Mouse (Mus musculus) layer of hippocampus, adult 9-10 months (tissue): ENCODE data around the gene Pax5.
"Not testable (repeated sequence)": the region's sequence is repeated elsewhere in the genome, so short reads cannot be mapped to it uniquely, and the experiment has no call there.

Source experiments
- DNase-seq: peaks from one replicate; pipeline ENCODE4 v3.0.0; 2022; ENCODE audit warnings: low spot score

The Pax5 gene

GRCm38 (mm10) chr4:44709740-44710700, at the start of gene Pax5:
Gene Pax5, minus strand, starts transcription at chr4:44710487.
- DNase-seq, result no peak

- not testable (repeated sequence) for DNase-seq
Observed at GRCm38 (mm10) chr4:44757131-44757530, 46.8 kb upstream of the Pax5 start.

GRCm38 (mm10) chr4:44756134-44756951, 46.1 kb upstream of the Pax5 start:
- DNase-seq, result peak; percentile 83

DNA sequence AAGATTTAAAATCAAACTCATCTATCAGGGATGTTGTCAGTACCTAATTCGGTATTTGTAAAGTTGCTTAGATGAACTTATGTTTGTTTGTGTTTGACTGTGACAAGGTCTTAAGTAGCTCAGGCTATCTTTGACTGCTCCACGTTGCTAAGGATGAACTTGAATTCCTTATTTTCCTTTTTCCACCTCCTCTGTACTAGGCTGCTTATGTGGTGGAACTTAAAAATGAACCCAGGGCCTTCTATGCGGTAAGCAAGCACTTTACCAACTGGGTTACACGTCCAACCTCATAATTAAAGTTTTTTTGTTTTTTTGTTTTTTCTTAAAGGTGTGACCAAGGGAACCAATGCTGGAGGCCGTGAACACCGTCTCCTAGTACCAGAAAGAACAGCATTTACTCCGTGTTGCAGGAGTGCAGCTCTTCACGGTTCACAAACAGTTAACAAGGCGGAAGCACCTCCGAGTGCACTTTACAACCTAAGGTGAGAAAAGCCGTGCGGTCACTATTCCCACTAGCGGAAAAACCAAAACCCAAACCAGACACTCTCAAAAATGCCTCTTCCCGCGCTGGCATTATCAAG, 45.4 kb upstream of the Pax5 start, which contains the start of gene Zcchc7:
TSS of gene Zcchc7 (plus strand) at position 325 of the 581 bp plus-strand sequence.
- DNase-seq, result no peak

- DNase-seq, result no peak
Observed at GRCm38 (mm10) chr4:44740471-44740870, 30.2 kb upstream of the Pax5 start.

- no peak for DNase-seq
Observed at GRCm38 (mm10) chr4:44721237-44721636, 10.9 kb upstream of the Pax5 start.

DNA sequence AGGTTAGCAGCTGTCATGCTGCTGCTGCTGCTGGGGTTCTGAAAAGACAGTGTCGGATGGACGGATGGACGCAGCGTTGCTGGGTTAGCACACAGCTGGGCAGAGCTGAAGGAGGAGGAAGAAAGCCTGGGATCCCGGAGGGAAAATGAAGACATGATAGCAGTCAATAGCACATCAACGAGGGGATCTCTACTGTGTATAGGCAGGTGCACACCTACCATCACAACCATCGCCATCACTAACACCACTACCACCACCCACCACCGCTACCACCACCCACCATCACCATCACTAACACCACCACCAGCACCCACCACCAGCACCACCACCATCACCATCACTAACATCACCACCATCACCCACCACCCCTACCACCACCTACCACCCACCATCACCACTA, 9.8 kb upstream of the Pax5 start:
- DNase-seq, result no peak

- no peak for DNase-seq
Observed at GRCm38 (mm10) chr4:44717676-44718075, 7.4 kb upstream of the Pax5 start.

GRCm38 (mm10) chr4:44716391-44716790, 6.1 kb upstream of the Pax5 start:
- DNase-seq, result no peak

DNA sequence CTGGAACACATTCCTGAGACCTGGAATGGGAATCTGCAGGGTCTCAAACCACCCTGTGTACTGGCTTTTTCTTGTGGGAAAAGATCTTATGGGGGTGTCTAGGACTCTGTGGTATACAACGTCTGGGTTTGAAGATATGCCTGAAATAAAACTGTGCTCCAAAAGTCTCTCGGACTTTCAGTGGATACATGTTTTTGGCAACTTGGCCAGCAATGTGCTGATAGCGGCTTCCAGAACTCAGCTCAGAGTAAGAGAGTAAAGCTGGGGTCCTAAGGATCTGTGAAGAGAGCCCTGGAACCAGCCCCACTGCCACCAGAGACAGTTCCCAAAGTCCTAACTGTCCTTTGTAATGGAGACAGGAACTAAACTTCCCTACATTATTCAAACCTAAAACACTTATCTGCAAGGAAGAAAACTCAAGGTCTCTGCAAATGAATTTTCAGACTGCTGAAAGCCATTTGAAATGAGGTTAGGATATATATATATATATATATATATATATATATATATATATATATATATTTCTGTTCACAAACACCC, 5.4 kb upstream of the Pax5 start:
- no peak for DNase-seq

- no peak for DNase-seq
Observed at GRCm38 (mm10) chr4:44714111-44714621, 3.9 kb upstream of the Pax5 start.

GRCm38 (mm10) chr4:44713554-44714051, 3.3 kb upstream of the Pax5 start:
- no peak for DNase-seq

DNA sequence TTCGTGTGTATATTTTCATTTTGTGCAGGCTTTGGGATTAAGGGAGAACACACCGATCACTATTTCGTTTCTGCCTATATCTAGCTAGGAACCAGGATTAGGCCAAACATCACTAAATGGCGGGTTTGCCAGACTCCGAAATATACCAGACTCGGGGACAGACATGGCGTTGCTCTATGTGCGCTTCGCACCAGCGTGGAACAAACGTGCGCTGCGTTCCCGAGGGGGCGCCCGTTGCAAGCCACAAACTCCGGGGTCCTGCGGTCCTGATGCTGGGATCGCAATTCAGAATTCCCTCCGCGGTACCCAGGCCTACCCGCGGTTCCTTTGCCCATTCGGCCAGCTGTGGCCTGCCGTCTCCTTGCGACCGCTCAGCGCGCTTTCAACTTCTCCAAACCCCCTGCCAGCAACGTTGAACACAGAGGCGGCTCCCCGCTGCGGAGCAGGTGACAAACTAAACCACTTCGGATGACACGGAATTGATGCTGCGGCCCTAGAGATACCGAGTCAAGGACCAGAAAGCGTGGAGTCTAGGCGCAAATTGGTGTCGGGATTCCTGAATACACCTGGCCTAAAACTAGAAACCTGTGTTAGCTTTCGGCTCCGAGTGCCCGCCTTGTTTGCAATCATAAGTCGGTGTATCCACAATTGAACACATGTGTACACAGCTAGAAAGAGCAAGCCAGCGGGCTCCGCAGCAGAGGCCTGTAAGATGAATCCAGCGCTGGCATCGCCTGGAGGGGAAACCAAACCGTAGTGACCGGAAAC, 2.7 kb upstream of the Pax5 start:
- no peak for DNase-seq

GRCm38 (mm10) chr4:44712051-44712700, 1.9 kb upstream of the Pax5 start:
- DNase-seq, result no peak

DNA sequence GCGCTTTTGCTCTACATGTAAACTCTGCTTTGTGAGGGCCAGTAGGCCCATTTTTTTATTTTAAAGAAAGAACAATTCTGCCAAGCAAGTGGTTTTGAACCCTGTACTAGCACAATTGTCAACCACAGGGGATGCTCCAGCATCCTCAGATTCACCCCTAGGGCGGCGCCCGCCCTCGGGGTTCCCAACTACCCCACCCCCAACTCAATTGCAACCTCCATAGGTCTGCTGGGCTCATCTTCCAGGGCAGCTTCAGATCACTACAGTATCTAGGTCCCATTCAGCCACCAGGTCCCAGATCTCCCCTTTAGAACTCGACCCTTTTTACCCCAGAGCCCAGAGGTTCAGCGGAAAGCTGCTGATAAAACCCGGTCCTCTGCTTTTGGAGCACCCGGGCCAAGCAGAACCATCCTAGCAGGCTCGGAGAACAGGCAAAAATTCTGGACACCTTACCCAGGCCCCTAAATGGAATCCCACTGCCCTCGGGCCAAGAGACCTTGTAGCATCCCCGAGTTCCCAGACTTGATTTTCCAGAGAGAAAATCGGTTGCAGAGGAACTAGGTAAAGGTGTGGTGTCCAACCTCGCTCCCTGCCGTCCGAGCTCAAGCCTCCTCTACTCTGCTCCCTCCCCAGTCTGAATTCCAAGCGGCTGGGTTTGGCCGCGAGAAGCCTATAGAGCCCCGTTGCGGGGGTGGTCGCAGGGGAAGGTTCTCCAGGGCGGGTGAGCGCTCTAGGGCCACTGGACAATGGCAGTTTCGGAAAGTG, 1.0 kb upstream of the Pax5 start:
- no peak for DNase-seq

DNA sequence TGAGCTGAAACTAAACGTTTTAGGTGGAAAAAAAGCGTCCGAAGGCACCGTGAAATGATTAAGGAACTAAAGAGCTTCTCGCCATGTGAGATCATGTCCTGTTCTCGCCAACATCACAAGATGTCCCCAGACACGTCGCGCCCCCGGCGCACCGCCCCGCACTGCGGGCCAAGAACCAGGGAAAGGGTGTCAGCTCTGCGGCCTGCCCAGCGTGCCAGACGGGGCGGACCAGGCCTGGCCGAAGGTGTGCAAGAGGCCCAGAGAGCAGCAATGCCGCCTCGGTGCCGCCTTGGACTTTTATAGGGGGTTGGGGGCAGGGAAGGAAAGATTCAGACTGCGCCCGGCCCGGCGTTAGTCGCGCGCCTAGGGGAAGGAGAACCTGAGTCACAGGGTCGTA, 412 bp upstream of the Pax5 start:
- DNase-seq, result no peak

DNA sequence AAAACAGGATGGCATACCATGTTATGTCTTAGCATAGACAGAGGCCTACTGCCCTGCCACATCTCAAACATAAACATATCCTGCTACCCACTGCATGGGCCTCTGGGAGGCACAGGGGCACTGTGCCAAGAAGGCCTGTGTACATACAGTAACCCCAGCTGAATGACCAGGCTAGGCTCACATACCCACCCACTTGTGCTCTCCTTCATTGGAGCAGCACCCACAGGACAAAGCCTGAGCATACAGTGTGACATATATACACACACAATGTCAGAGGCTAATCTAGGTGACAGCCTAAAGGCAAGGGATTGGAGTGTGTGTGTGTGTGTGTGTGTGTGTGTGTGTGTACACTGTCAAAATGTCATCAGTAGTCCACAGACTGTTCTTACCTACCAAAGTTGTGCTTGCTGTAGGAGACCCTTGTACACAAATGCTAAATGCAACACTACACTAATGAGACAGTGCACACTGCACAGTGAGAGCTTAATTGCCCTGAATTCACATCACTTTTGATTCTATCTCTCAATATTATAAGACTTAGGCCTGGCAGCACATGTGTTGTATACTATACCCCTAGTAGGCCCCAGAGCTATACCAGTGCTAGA, 1.1 kb downstream of the Pax5 start:
- no peak for DNase-seq

DNA sequence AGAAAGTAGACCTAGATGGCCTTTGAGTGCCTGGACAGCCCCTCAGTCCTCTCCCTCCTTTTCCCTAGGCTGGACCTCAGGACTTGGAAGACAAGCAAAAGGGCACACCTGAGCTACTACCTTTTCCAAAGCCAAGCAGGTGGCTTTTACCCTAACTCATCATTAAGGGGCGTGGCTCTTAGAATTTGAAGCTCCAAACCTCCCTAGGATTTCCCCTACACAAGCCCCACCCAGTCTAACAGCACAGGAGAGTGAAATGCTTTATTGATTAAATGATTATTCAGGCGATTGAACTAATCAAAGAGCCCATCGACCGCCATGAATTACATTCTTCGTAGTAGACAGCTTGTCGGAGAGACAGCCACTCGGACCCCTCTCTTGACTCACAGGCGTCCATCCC, 2.0 kb downstream of the Pax5 start:
- no peak for DNase-seq

DNA sequence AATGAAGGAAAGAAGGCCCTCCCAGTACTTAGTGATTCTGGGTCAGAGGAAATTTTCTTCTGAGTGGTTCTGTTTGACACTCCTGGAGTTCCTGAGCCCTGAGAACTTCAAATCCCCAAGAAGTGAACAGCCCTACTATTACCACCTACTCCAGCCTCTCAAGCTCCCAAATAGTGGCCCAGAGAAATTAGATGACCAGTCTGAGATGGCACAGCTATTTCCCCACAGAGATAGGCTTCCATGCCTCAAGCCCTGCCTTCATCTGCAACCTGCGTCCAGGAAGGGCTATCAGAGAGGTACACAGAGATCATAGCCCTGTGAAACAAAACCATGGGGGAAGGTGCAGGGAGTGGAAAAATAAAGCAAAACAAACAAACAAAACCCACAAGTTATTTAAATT, 3.4 kb downstream of the Pax5 start:
- DNase-seq, result no peak
